Mouse (Mus musculus) gastrocnemius, adult 18-20 months (tissue): ENCODE measurements at regions not wholly inside any gene's neighbourhood (a gene's known extent, or its start where the extent isn't known, plus 50 kb on each side); places are given as distances from the start of the nearest gene placed in this dataset.
"Not testable (repeated sequence)": the region's sequence is repeated elsewhere in the genome, so short reads cannot be mapped to it uniquely, and the experiment has no call there.

Experiments
- DNase-seq: peaks from one replicate; pipeline ENCODE4 v3.0.0; 2021; ENCODE audit warnings: low spot score

GRCm38 (mm10) chr15:38409168-38409567, 983.8 kb downstream of the 4930447A16Rik start:
- DNase-seq: no peak

- no peak for DNase-seq
Observed at GRCm38 (mm10) chr15:38410462-38410861, 985.1 kb downstream of the 4930447A16Rik start.

- no peak for DNase-seq
Observed at GRCm38 (mm10) chr15:38412481-38412880, 987.1 kb downstream of the 4930447A16Rik start.

GRCm38 (mm10) chr15:38413329-38413728, 988.0 kb downstream of the 4930447A16Rik start:
- no peak for DNase-seq

GRCm38 (mm10) chr15:38414318-38415090, 989.1 kb downstream of the 4930447A16Rik start:
- DNase-seq: no peak

GRCm38 (mm10) chr15:38415091-38415486, 989.7 kb downstream of the 4930447A16Rik start:
- DNase-seq: no peak

GRCm38 (mm10) chr15:38419621-38420020, 994.3 kb downstream of the 4930447A16Rik start:
- no peak for DNase-seq

GRCm38 (mm10) chr15:38420784-38421183, 995.4 kb downstream of the 4930447A16Rik start:
- DNase-seq: peak; percentile 29

GRCm38 (mm10) chr15:38422741-38423140, 997.4 kb downstream of the 4930447A16Rik start:
- DNase-seq: no peak

- no peak for DNase-seq
Observed at GRCm38 (mm10) chr15:38425506-38425905, 1000.2 kb downstream of the 4930447A16Rik start.

GRCm38 (mm10) chr15:38427966-38428365, 1002.6 kb downstream of the 4930447A16Rik start:
- no peak for DNase-seq

- DNase-seq: peak; percentile 92
Observed at GRCm38 (mm10) chr15:38431668-38432067, 1006.3 kb downstream of the 4930447A16Rik start.

GRCm38 (mm10) chr15:38433386-38433785, 1008.0 kb downstream of the 4930447A16Rik start:
- DNase-seq: no peak

GRCm38 (mm10) chr15:38434239-38434638, 1008.9 kb downstream of the 4930447A16Rik start:
- DNase-seq: not testable (repeated sequence)
